Mouse (Mus musculus) liver, embryonic 13.5 days (tissue): Measurements from ENCODE around the gene Enkur. TPM values are rescaled to one million over a fixed set of nuclear protein-coding genes. Genes with fewer than 3 reads are reported as not detected.

Experiments used
- ATAC-seq: fragments of 200-750 bp; cut with Nextera tagmentation; 2 replicates; pipeline ENCODE4 v1.8.0; 2017; ENCODE audit warnings: low read depth, mild to moderate bottlenecking, moderate number of reproducible peaks, moderate library complexity
- DNase-seq: peaks from one replicate; pipeline ENCODE4 v3.0.0; 2022
- H3K27ac ChIP-seq: fragments of 300-500 bp; sonication (generic); 2 replicates; pipeline ENCODE4 v1.5.1; 2015; ENCODE audit warnings: moderate library complexity, mild to moderate bottlenecking, inconsistent platforms
- H3K27me3 ChIP-seq: fragments of 300-500 bp; sonication (generic); 2 replicates; pipeline ENCODE4 v1.6.1; 2015; ENCODE audit warnings: mild to moderate bottlenecking, inconsistent platforms
- H3K36me3 ChIP-seq: fragments of 300-500 bp; sonication (generic); 2 replicates; pipeline ENCODE4 v1.6.1; 2015; ENCODE audit warnings: mild to moderate bottlenecking, inconsistent platforms
- H3K4me1 ChIP-seq: fragments of 300-500 bp; sonication (generic); replicated peaks from 2 replicates; pipeline ENCODE4 v1.6.1; 2015; ENCODE audit warnings: inconsistent platforms
- H3K4me2 ChIP-seq: fragments of 300-500 bp; sonication (generic); 2 replicates; pipeline ENCODE4 v1.6.1; 2015; ENCODE audit warnings: inconsistent platforms, mild to moderate bottlenecking, moderate library complexity
- H3K4me3 ChIP-seq: fragments of 300-500 bp; sonication (generic); replicated peaks from 2 replicates; pipeline ENCODE4 v1.5.1; 2015; ENCODE audit warnings: mild to moderate bottlenecking, inconsistent platforms
- H3K9ac ChIP-seq: fragments of 300-500 bp; sonication (generic); 2 replicates; pipeline ENCODE4 v1.6.1; 2015; ENCODE audit warnings: mild to moderate bottlenecking, inconsistent platforms
- H3K9me3 ChIP-seq: fragments of 300-500 bp; sonication (generic); replicated peaks from 2 replicates; pipeline ENCODE4 v1.6.1; 2016; ENCODE audit warnings: inconsistent platforms
- WGBS: fragments of 180-500 bp; shearing (Covaris S2); methylation state at CpG from one replicate; pipeline ENCODE4 v1.1.7; 2015; ENCODE audit not compliant: insufficient replicate concordance; 5-methylcytosine and 5-hydroxymethylcytosine counted together
- polyA plus RNA-seq: library from polyadenylated mRNA; unstranded; fragments of >200 nt; fragmentation: Nextera tagmentation; extraction: Ambion mirVana; gene quantifications from 2 replicates; pipeline ENCODE4 v1.2.1, GENCODE M21; 2015

Enkur gene
- polyA plus RNA-seq, 1 experiment from 2014 or later, result not detected

- 37% methylated on average over 7 of the region's 7 CpGs for WGBS
- no peak overlapping the region for H3K27ac ChIP-seq
- DNase-seq (peak; percentile 23), ATAC-seq (no peak)
- H3K36me3 ChIP-seq, result no peaks in the 10 kb centered on the region
- H3K4me2 ChIP-seq, result no peak overlapping the region
- H3K9me3 ChIP-seq, result no peaks in the 10 kb centered on the region
- H3K27me3 ChIP-seq, result no peaks in the 10 kb centered on the region
- H3K4me1 ChIP-seq, result no peaks in the 10 kb centered on the region
- no peak overlapping the region for H3K9ac ChIP-seq
- no peak overlapping the region for H3K4me3 ChIP-seq
These were observed 17.6 kb downstream of the Enkur start for GRCm38 (mm10) chr2:21187576-21187975.

DNA sequence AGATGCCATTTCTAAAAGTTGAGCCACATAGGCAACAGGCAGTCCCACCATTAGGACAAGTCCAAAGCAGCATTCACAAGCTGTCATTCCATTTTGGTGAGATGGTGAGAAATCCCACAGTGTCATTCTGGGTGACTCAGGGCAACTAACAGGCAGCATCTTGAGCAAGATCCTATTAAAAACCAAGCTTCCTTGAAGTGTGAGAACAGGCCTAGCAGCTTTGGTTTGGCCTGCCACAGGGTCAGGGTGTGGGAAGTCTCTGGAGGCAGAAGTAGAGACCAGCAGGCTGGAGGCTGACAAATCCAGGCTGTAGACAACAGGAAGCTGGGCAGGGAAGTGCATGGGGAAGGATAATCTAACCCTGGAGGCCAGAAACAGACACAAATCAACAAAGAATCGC lies 22.4 kb downstream of the Enkur start:
- Histone ChIP-seq H3K4me1 (no peaks in the 10 kb centered on the region), H3K27ac (no peak overlapping the region), H3K27me3 (no peaks in the 10 kb centered on the region), H3K36me3 (no peaks in the 10 kb centered on the region), H3K4me3 (no peak overlapping the region), H3K9ac (no peak overlapping the region), H3K9me3 (no peaks in the 10 kb centered on the region), H3K4me2 (no peak overlapping the region)
- no peak for ATAC-seq
- DNase-seq, result no peak
- WGBS, result 29% methylated on average over 1 of the region's 1 CpGs

- no peak for ATAC-seq
- H3K4me3 ChIP-seq, result no peak overlapping the region
- H3K27ac ChIP-seq, result no peak overlapping the region
- no peak overlapping the region for H3K9ac ChIP-seq
- H3K4me1 ChIP-seq, result no peaks in the 10 kb centered on the region
- no peaks in the 10 kb centered on the region for H3K27me3 ChIP-seq
- no peaks in the 10 kb centered on the region for H3K9me3 ChIP-seq
- WGBS, result 53% methylated on average over 5 of the region's 5 CpGs
- no peaks in the 10 kb centered on the region for H3K36me3 ChIP-seq
- H3K4me2 ChIP-seq, result no peak overlapping the region
- DNase-seq, result no peak
These were observed 26.0 kb downstream of the Enkur start for GRCm38 (mm10) chr2:21179136-21179535.

DNA sequence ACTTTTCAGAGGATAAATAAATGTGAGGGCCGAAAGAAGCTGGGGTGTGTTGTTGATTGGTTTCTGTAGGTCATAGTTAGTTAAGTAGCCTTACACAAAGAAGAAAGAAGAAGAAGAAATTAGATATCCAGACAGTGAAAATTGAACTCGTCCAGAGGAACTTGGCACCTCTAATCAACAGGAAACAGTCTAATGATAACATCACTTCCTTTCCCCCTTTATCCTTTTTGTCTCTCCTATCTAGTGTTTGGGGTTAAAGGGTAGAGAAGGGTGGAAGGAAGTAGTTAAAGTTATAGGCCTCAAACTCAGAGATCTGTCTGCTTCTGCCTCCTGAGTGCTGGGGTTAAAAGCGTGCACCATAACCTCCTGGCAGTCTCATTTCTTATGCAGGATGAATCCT lies 32.4 kb downstream of the Enkur start:
- ATAC-seq (no peak), DNase-seq (no peak)
- H3K27ac ChIP-seq, result no peak overlapping the region
- H3K4me3 ChIP-seq, result no peak overlapping the region
- H3K9me3 ChIP-seq, result no peaks in the 10 kb centered on the region
- 41% methylated on average over 3 of the region's 3 CpGs for WGBS
- H3K9ac ChIP-seq, result no peak overlapping the region
- H3K4me2 ChIP-seq, result no peak overlapping the region
- no peaks in the 10 kb centered on the region for H3K4me1 ChIP-seq
- H3K27me3 ChIP-seq, result no peaks in the 10 kb centered on the region
- no peaks in the 10 kb centered on the region for H3K36me3 ChIP-seq

GRCm38 (mm10) chr2:21167916-21168315 lies 37.2 kb downstream of the Enkur start:
- Histone ChIP-seq H3K36me3 (no peaks in the 10 kb centered on the region), H3K9ac (no peak overlapping the region), H3K4me2 (no peak overlapping the region), H3K27ac (no peak overlapping the region), H3K4me1 (no peaks in the 10 kb centered on the region), H3K4me3 (no peak overlapping the region), H3K9me3 (no peaks in the 10 kb centered on the region), H3K27me3 (no peaks in the 10 kb centered on the region)
- no peak for ATAC-seq
- DNase-seq, result no peak
- WGBS, result 74% methylated on average over 1 of the region's 1 CpGs

DNA sequence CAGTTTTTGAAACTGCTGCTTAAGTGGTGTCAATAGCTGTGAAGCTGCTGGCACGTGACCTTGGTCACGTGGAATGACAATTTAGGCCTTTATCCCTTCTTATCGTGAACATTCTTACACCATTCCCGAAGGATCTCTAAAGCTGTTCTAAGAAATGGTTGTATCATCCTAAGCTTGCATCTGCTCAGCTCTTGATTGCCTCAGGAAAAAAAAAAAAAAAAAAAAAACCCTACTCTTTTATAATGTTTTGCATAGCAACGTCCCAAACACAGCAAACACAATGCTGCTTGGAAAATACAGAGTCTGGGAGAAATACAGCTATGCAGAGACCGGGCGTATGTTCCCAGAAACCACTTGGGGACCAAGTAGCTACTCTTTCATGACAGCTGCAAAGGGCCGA lies 40.9 kb downstream of the Enkur start:
- 68% methylated on average over 8 of the region's 8 CpGs for WGBS

DNA sequence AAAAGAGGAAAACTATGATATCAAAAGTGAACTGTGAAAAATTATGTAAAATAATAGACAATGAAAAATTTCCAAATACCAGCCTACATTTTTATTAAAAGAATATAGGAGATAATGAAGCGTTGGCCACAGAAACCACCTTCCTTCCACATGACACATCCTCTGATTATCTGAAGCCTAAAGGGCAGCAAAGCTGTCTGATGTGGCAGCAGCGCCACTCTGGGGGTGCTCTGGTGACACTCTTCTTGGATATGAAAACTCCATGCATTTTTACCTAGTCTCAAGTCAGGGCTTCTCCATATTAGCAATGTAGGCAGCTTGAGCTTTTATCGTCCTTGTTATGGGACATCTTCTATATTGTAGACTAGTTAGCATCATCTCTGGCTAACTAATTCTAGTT lies 51.7 kb downstream of the Enkur start:
- DNase-seq, result no peak
- no peaks in the 10 kb centered on the region for H3K36me3 ChIP-seq
- H3K4me2 ChIP-seq, result no peak overlapping the region
- H3K4me1 ChIP-seq, result no peaks in the 10 kb centered on the region
- H3K27ac ChIP-seq, result no peak overlapping the region
- H3K4me3 ChIP-seq, result no peak overlapping the region
- no peak for ATAC-seq
- no peaks in the 10 kb centered on the region for H3K27me3 ChIP-seq
- H3K9ac ChIP-seq, result no peak overlapping the region
- no peaks in the 10 kb centered on the region for H3K9me3 ChIP-seq
- 52% methylated on average over 3 of the region's 3 CpGs for WGBS

More for the DNA sequence above, 40.9 kb downstream of the Enkur start:
- Histone ChIP-seq H3K27me3 (no peaks in the 10 kb centered on the region), H3K27ac (no peak overlapping the region), H3K4me2 (no peak overlapping the region), H3K36me3 (no peaks in the 10 kb centered on the region), H3K4me1 (no peaks in the 10 kb centered on the region), H3K9ac (no peak overlapping the region), H3K9me3 (no peaks in the 10 kb centered on the region), H3K4me3 (no peak overlapping the region)
- ATAC-seq, result no peak
- DNase-seq, result no peak

DNA sequence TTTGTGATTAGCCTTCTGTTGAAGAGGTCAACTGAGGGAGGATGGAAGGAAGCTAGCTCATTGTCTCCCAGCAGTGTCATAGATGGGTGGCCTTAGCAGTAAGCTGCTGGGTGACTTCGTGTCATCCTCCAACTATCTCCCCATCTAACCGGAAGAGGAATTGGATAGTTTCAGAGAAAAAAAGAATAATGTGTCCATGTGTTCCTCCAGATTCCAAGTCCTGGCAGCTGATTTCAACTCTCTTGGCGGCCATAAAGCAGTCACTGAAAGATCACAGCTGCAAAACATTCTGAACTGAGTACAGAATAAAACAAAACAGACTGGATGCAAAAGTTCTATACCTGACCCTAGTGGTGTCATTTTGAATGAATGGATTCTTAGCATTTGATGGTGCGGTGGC lies 58.0 kb downstream of the Enkur start:
- no peak overlapping the region for H3K4me2 ChIP-seq
- 64% methylated on average over 4 of the region's 4 CpGs for WGBS

DNA sequence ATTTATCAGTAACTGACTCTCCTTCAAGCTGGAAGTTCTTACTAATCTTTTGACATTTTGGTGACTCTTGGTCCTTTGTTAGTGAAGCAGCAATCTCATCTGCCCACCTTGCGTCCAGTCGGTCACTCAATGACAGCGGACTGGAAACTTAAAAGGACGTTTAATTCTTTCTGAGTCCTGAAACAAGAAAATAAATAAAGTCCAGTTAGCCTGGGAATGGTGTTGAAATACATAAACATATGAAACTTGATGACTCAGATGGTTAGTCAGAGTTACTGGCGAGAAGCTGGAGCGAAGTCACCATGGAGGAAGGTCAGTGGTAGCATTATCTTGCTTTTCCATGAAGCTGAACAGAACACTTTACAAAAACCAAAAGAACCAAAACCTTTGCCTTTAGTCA lies 58.7 kb downstream of the Enkur start:
- no peak overlapping the region for H3K9ac ChIP-seq
- 71% methylated on average over 6 of the region's 6 CpGs for WGBS
- H3K4me3 ChIP-seq, result no peak overlapping the region
- no peak for DNase-seq
- no peak overlapping the region for H3K27ac ChIP-seq
- H3K4me2 ChIP-seq, result no peak overlapping the region
- H3K36me3 ChIP-seq, result no peaks in the 10 kb centered on the region
- ATAC-seq, result no peak
- H3K4me1 ChIP-seq, result 0 out of 2 replicates have a peak, but pooled peaks cover 3% of the 10 kb centered on the region
- H3K9me3 ChIP-seq, result no peaks in the 10 kb centered on the region
- H3K27me3 ChIP-seq, result peaks cover 22% of the 10 kb centered on the region

More for the DNA sequence above, 58.0 kb downstream of the Enkur start:
- no peaks in the 10 kb centered on the region for H3K9me3 ChIP-seq
- H3K4me3 ChIP-seq, result no peak overlapping the region
- peaks cover 15% of the 10 kb centered on the region for H3K27me3 ChIP-seq
- no peak for ATAC-seq
- H3K36me3 ChIP-seq, result no peaks in the 10 kb centered on the region
- H3K9ac ChIP-seq, result no peak overlapping the region
- no peak overlapping the region for H3K27ac ChIP-seq
- no peak for DNase-seq
- H3K4me1 ChIP-seq, result no peaks in the 10 kb centered on the region

DNA sequence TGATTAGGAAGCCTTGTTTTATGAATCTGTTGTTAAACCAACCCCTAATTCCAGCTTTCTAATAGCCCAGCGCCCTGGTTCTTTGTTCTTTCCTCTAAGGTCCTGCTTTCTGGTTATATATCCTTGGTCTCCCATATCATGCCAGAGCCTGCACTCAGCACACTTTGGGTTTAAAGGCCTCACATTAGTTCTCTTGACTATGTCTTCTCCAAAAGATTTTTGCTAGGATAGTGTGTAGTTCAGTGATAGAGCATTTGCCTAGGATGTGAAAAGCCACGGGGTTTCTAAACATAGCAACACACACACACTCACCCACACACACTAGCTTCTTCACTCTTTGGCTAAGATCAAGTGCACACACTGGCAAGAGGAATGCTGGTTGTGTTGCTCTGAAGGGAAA lies 62.5 kb downstream of the Enkur start:
- Histone ChIP-seq H3K4me3 (peak overlapping the region; percentile 50; the same call in 1 of the 2 replicates), H3K27me3 (peaks cover 30% of the 10 kb centered on the region), H3K27ac (no peak overlapping the region), H3K9me3 (no peaks in the 10 kb centered on the region), H3K36me3 (no peaks in the 10 kb centered on the region), H3K9ac (no peak overlapping the region), H3K4me1 (0 out of 2 replicates have a peak, but pooled peaks cover 3% of the 10 kb centered on the region), H3K4me2 (peak overlapping the region; percentile 69)
- no peak for ATAC-seq
- WGBS, result 10% methylated on average over 2 of the region's 2 CpGs
- no peak for DNase-seq

GRCm38 (mm10) chr2:21142204-21142580 lies 63.0 kb downstream of the Enkur start:
- no peak overlapping the region for H3K27ac ChIP-seq
- H3K4me3 ChIP-seq, result peak overlapping the region; percentile 50
- H3K9ac ChIP-seq, result no peak overlapping the region
- H3K4me1 ChIP-seq, result 0 out of 2 replicates have a peak, but pooled peaks cover 3% of the 10 kb centered on the region
- H3K4me2 ChIP-seq, result peak overlapping the region; percentile 69
- DNase-seq, result no peak
- H3K36me3 ChIP-seq, result no peaks in the 10 kb centered on the region
- 2% methylated on average over 15 of the region's 15 CpGs for WGBS
- ATAC-seq, result no peak
- no peaks in the 10 kb centered on the region for H3K9me3 ChIP-seq
- peaks cover 30% of the 10 kb centered on the region for H3K27me3 ChIP-seq

DNA sequence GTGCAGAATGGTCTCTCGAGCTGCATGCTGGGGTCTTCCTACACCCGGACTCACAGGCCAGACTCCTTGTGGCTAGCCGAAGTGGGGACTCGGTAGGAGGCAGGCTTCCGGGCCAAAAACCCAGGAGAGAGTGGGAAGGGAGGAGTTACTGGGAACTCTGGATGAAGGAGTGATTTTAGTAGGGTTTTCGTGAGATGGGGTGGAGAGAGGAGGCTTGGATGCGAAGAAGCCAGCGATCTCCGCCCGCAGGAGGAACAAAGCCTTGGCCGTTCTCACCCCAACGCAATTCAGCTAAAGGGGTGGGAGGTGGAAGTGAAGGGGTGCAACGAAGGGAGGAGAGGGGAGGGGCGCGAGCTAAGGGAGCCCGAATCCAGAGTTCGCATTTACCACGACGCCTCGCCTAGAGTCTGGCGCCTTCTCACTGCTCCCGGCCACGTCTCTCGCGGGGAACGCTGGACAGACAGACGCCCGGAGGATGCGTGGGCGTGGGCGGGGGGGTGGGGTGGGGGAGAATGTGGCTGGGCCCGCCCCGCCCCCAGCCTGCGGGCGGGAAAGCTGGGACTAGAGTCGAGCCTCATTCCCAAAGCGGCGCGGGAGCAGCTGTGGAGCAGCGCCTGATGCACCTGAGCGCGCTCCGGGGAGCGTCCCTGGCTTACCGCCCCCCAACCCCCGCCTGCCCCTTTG lies 63.5 kb downstream of the Enkur start:
- H3K27me3 ChIP-seq, result peaks cover 30% of the 10 kb centered on the region
- H3K4me3 ChIP-seq, result peak overlapping the region; percentile 50
- H3K9ac ChIP-seq, result no peak overlapping the region
- under 1% methylated on average over 42 of the region's 46 CpGs for WGBS
- no peaks in the 10 kb centered on the region for H3K9me3 ChIP-seq
- DNase-seq, result no peak
- H3K36me3 ChIP-seq, result no peaks in the 10 kb centered on the region
- 0 out of 2 replicates have a peak, but pooled peaks cover 3% of the 10 kb centered on the region for H3K4me1 ChIP-seq
- ATAC-seq, result peak; percentile 39
- peak overlapping the region; percentile 69 for H3K4me2 ChIP-seq
- no peak overlapping the region for H3K27ac ChIP-seq
